Mouse (Mus musculus): ENCODE measurements around the gene Slx1b. TPM values are rescaled to one million over a fixed set of nuclear protein-coding genes. Genes with fewer than 3 reads are reported as not detected.

The Slx1b gene
- polyA plus RNA-seq, 1 experiment from 2014 or later, result 4.8 TPM

GRCm38 (mm10) chr7:126642545-126643243 is 52.9 kb downstream of the Slx1b start:
- 78% methylated on average over 5 of the region's 5 CpGs for WGBS
- H3K4me1 ChIP-seq (replicated peaks; ENCODE audit: control insufficient read depth, insufficient read depth, low read length), result no peaks in the 10 kb centered on the region
- H3K27me3 ChIP-seq (replicated peaks; ENCODE audit: control insufficient read depth, insufficient read depth, low read length), result no peaks in the 10 kb centered on the region
- no peak overlapping the region for H3K9ac ChIP-seq (ENCODE audit: low read depth, low read length)
- H3K4me2 ChIP-seq (replicated peaks; ENCODE audit: low read depth), result no peak overlapping the region
- TF ChIP-seq CTCF (IDR thresholded peaks at IDR 0.05; ENCODE audit: low read depth), result peak; percentile 53
- no peaks in the 10 kb centered on the region for H3K36me3 ChIP-seq (ENCODE audit: control insufficient read depth, insufficient read depth)
- ATAC-seq, result peak; percentile 17; the same call in 1 of the 2 replicates
- no peak overlapping the region for H3K27ac ChIP-seq (ENCODE audit: low read depth, low read length)
- no peak overlapping the region for H3K4me3 ChIP-seq (ENCODE audit: low read depth, low read length)
- no peaks in the 10 kb centered on the region for H3K9me3 ChIP-seq (ENCODE audit: control insufficient read depth)

Other genes starting within 250 kb of the Slx1b start
- 0.05 and 0.24 TPM in 2 replicates for gene Atp2a1, start 232.7 kb downstream of the Slx1b start, polyA plus RNA-seq (2015; fragmentation: Nextera tagmentation; extraction: Ambion mirVana)
- gene Sh2b1, start 220.4 kb downstream of the Slx1b start, polyA plus RNA-seq (2015; fragmentation: Nextera tagmentation; extraction: Ambion mirVana), result 23.6 and 23.8 TPM in 2 replicates
- gene Tufm, start 208.4 kb downstream of the Slx1b start, polyA plus RNA-seq (2015; fragmentation: Nextera tagmentation; extraction: Ambion mirVana), result 70.3 and 76.5 TPM in 2 replicates
- 19.4 and 22.0 TPM in 2 replicates for gene Atxn2l, start 192.3 kb downstream of the Slx1b start, polyA plus RNA-seq (2015; fragmentation: Nextera tagmentation; extraction: Ambion mirVana)
- 141 and 150 TPM in 2 replicates for gene Eif3c, start 129.4 kb downstream of the Slx1b start, polyA plus RNA-seq (2015; fragmentation: Nextera tagmentation; extraction: Ambion mirVana)
- gene Apobr, start 110.8 kb downstream of the Slx1b start, polyA plus RNA-seq (2015; fragmentation: Nextera tagmentation; extraction: Ambion mirVana), result 0.44 and 0.57 TPM in 2 replicates
- gene Cln3, start 110.0 kb downstream of the Slx1b start, polyA plus RNA-seq (2015; fragmentation: Nextera tagmentation; extraction: Ambion mirVana), result 62.9 and 66.6 TPM in 2 replicates
- 0.14 TPM in 1 of 2 replicates, not detected in the other for gene Il27, start 100.8 kb downstream of the Slx1b start, polyA plus RNA-seq (2015; fragmentation: Nextera tagmentation; extraction: Ambion mirVana)
- gene Nupr1, start 64.9 kb downstream of the Slx1b start, polyA plus RNA-seq (2015; fragmentation: Nextera tagmentation; extraction: Ambion mirVana), result 28.2 and 30.8 TPM in 2 replicates
- 21.7 and 25.8 TPM in 2 replicates for gene Sgf29, start 46.5 kb downstream of the Slx1b start, polyA plus RNA-seq (2015; fragmentation: Nextera tagmentation; extraction: Ambion mirVana)
- gene Sult1a1, start 19.4 kb downstream of the Slx1b start, polyA plus RNA-seq (2015; fragmentation: Nextera tagmentation; extraction: Ambion mirVana), result 6.8 and 8.2 TPM in 2 replicates
- gene Bola2, start 383 bp downstream of the Slx1b start, polyA plus RNA-seq (2015; fragmentation: Nextera tagmentation; extraction: Ambion mirVana), result 80.4 and 98.2 TPM in 2 replicates
- gene Coro1a, start 12.0 kb upstream of the Slx1b start, polyA plus RNA-seq (2015; fragmentation: Nextera tagmentation; extraction: Ambion mirVana), result 21.5 TPM in 2 replicates
- gene Mapk3, start 63.8 kb upstream of the Slx1b start, polyA plus RNA-seq (2015; fragmentation: Nextera tagmentation; extraction: Ambion mirVana), result 131 and 142 TPM in 2 replicates
- gene Gdpd3, start 70.5 kb upstream of the Slx1b start, polyA plus RNA-seq (2015; fragmentation: Nextera tagmentation; extraction: Ambion mirVana), result 13.9 and 14.6 TPM in 2 replicates
- 63.1 and 64.6 TPM in 2 replicates for gene Ypel3, start 81.2 kb upstream of the Slx1b start, polyA plus RNA-seq (2015; fragmentation: Nextera tagmentation; extraction: Ambion mirVana)
- 0.17 TPM in 2 replicates for gene Tbx6, start 85.7 kb upstream of the Slx1b start, polyA plus RNA-seq (2015; fragmentation: Nextera tagmentation; extraction: Ambion mirVana)
- gene Ppp4c, start 96.7 kb upstream of the Slx1b start, polyA plus RNA-seq (2015; fragmentation: Nextera tagmentation; extraction: Ambion mirVana), result 134 and 135 TPM in 2 replicates
- gene Fam57b, start 101.9 kb upstream of the Slx1b start, polyA plus RNA-seq (2015; fragmentation: Nextera tagmentation; extraction: Ambion mirVana), result 0.97 and 1.2 TPM in 2 replicates
- not detected in 2 replicates for gene 4930451I11Rik, start 135.9 kb upstream of the Slx1b start, polyA plus RNA-seq (2015; fragmentation: Nextera tagmentation; extraction: Ambion mirVana)
- gene Doc2a, start 151.6 kb upstream of the Slx1b start, polyA plus RNA-seq (2015; fragmentation: Nextera tagmentation; extraction: Ambion mirVana), result 1.5 and 1.6 TPM in 2 replicates
- gene Hirip3, start 166.2 kb upstream of the Slx1b start, polyA plus RNA-seq (2015; fragmentation: Nextera tagmentation; extraction: Ambion mirVana), result 7.2 and 9.5 TPM in 2 replicates
- gene Ino80e, start 166.6 kb upstream of the Slx1b start, polyA plus RNA-seq (2015; fragmentation: Nextera tagmentation; extraction: Ambion mirVana), result 36.4 and 37.4 TPM in 2 replicates
- 11.5 and 12.9 TPM in 2 replicates for gene Taok2, start 188.9 kb upstream of the Slx1b start, polyA plus RNA-seq (2015; fragmentation: Nextera tagmentation; extraction: Ambion mirVana)
- 71.1 and 73.5 TPM in 2 replicates for gene Tmem219, start 227.1 kb upstream of the Slx1b start, polyA plus RNA-seq (2015; fragmentation: Nextera tagmentation; extraction: Ambion mirVana)
- gene Kctd13, start 233.1 kb upstream of the Slx1b start, polyA plus RNA-seq (2015; fragmentation: Nextera tagmentation; extraction: Ambion mirVana), result 11.4 and 11.9 TPM in 2 replicates